Mouse (Mus musculus) embryonic facial prominence, embryonic 14.5 days (tissue): ENCODE results near the gene Ttll6. TPM values are rescaled to one million over a fixed set of nuclear protein-coding genes. Genes with fewer than 3 reads are reported as not detected.
"Not testable (repeated sequence)": the region's sequence is repeated elsewhere in the genome, so short reads cannot be mapped to it uniquely, and the experiment has no call there.

Experiments
- ATAC-seq: fragments of 200-750 bp; cut with Nextera tagmentation; 2 replicates; pipeline ENCODE4 v1.8.0; 2017; ENCODE audit warnings: low read depth, moderate number of reproducible peaks, moderate TSS enrichment
- DNase-seq: peaks from one replicate; pipeline ENCODE4 v3.0.0-alpha.2; 2015; ENCODE audit warnings: low spot score
- H3K27ac ChIP-seq: fragments of 300-500 bp; sonication (generic); replicated peaks from 2 replicates; pipeline ENCODE4 v1.5.1; 2014; ENCODE audit warnings: low read depth, mild to moderate bottlenecking, low read length, moderate library complexity
- H3K27me3 ChIP-seq: fragments of 300-500 bp; sonication (generic); replicated peaks from 2 replicates; pipeline ENCODE4 v1.6.1; 2014; ENCODE audit warnings: low read length; ENCODE audit not compliant: control insufficient read depth, insufficient read depth
- H3K36me3 ChIP-seq: fragments of 300-500 bp; sonication (generic); 2 replicates; pipeline ENCODE4 v1.6.1; 2014; ENCODE audit warnings: low read length, mixed read lengths; ENCODE audit not compliant: control insufficient read depth, insufficient read depth
- H3K4me1 ChIP-seq: fragments of 300-500 bp; sonication (generic); 2 replicates; pipeline ENCODE4 v1.6.1; 2014; ENCODE audit warnings: antibody characterized with exemption, low read length; ENCODE audit not compliant: control insufficient read depth, insufficient read depth
- H3K4me2 ChIP-seq: fragments of 300-500 bp; sonication (generic); 2 replicates; pipeline ENCODE4 v1.6.1; 2014; ENCODE audit warnings: low read depth, mild to moderate bottlenecking, low read length, moderate library complexity, mixed read lengths
- H3K4me3 ChIP-seq: fragments of 300-500 bp; sonication (generic); 2 replicates; pipeline ENCODE4 v1.5.1; 2014; ENCODE audit warnings: low read depth, mild to moderate bottlenecking, low read length
- H3K9ac ChIP-seq: fragments of 300-500 bp; sonication (generic); 2 replicates; pipeline ENCODE4 v1.6.1; 2014; ENCODE audit warnings: low read depth, mild to moderate bottlenecking, low read length, moderate library complexity, mixed read lengths
- H3K9me3 ChIP-seq: fragments of 300-500 bp; sonication (generic); 2 replicates; pipeline ENCODE4 v1.6.1; 2016; ENCODE audit warnings: low read length; ENCODE audit not compliant: control insufficient read depth
- WGBS: fragments of 180-500 bp; shearing (Covaris S2); extraction: QIAGEN DNeasy Blood & Tissue Kit; methylation state at CpG from one replicate; pipeline ENCODE4 v1.1.7; 2014; 5-methylcytosine and 5-hydroxymethylcytosine counted together
- polyA plus RNA-seq: library from polyadenylated mRNA; unstranded; fragments of >200 nt; fragmentation: Nextera tagmentation; extraction: Ambion mirVana; gene quantifications from 2 replicates; pipeline ENCODE4 v1.2.1, GENCODE M21; 2014

The Ttll6 gene
- polyA plus RNA-seq, 1 experiment from 2014 or later = 0.96 TPM

GRCm38 (mm10) chr11:96114077-96114476 is 19.5 kb upstream of the Ttll6 start:
- no peak overlapping the region for H3K4me2 ChIP-seq
- WGBS = 58% methylated on average over 2 of the region's 2 CpGs
- no peak overlapping the region for H3K4me3 ChIP-seq
- no peaks in the 10 kb centered on the region for H3K27me3 ChIP-seq
- DNase-seq (no peak), ATAC-seq (no peak)
- H3K4me1 ChIP-seq = no peaks in the 10 kb centered on the region
- H3K9ac ChIP-seq = no peak overlapping the region
- no peaks in the 10 kb centered on the region for H3K36me3 ChIP-seq
- no peak overlapping the region for H3K27ac ChIP-seq
- H3K9me3 ChIP-seq = no peaks in the 10 kb centered on the region

DNA sequence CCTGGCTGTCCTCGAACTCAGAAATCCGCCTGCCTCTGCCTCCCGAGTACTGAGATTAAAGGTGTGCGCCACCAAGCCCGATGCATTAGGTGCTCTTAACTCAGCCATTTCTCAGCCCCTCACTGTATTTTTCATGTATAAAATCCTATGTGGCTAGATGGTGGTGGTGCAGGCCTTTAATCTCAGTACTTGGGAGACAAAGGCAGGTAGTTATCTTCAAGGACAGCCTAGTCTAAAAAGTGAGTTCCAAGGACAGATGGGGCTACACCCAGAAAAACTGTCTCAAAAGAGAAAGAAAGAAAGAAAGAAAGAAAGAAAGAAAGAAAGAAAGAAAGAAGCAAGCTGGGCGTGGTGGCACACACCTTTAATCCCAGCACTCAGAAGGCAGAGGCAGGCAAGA is 18.2 kb upstream of the Ttll6 start:
- Histone ChIP-seq H3K9me3 (no peaks in the 10 kb centered on the region), H3K27ac (no peak overlapping the region), H3K27me3 (no peaks in the 10 kb centered on the region), H3K36me3 (no peaks in the 10 kb centered on the region), H3K9ac (no peak overlapping the region), H3K4me1 (no peaks in the 10 kb centered on the region), H3K4me2 (no peak overlapping the region), H3K4me3 (no peak overlapping the region)
- 87% methylated on average over 6 of the region's 6 CpGs for WGBS
- ATAC-seq (no peak), DNase-seq (no peak)

DNA sequence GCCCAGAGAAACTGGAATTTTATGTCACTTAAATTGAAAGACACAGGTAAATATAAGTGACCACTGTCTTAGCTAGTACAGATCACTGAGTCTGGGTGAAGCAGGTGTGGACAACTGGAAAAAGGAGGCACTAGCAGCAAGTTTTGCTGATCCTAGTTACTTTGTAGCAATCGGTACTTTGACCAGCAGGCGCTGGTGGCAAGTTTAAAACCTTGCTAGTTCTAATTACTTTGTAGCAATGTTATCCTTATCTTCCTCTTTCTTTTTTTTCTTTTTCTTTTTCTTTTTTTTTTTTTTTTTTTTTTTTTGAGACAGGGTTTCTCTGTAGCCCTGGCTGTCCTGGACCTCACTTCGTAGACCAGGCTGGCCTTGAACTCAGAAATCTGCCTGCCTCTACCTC is 17.5 kb upstream of the Ttll6 start:
- Histone ChIP-seq H3K36me3 (no peaks in the 10 kb centered on the region), H3K27me3 (no peaks in the 10 kb centered on the region; the same call in 1 of the 2 replicates), H3K9ac (no peak overlapping the region), H3K9me3 (no peaks in the 10 kb centered on the region), H3K4me3 (no peak overlapping the region), H3K4me1 (no peaks in the 10 kb centered on the region), H3K4me2 (no peak overlapping the region), H3K27ac (no peak overlapping the region)
- DNase-seq (no peak), ATAC-seq (no peak)
- 79% methylated on average over 3 of the region's 3 CpGs for WGBS

- H3K9me3 ChIP-seq, H3K4me2 ChIP-seq, H3K9ac ChIP-seq, H3K4me3 ChIP-seq, H3K27me3 ChIP-seq, H3K36me3 ChIP-seq, H3K4me1 ChIP-seq, H3K27ac ChIP-seq, ATAC-seq, DNase-seq: not testable (repeated sequence)
- WGBS = 78% methylated on average over 3 of the region's 3 CpGs
Measured at GRCm38 (mm10) chr11:96116925-96117324, 16.7 kb upstream of the Ttll6 start.

DNA sequence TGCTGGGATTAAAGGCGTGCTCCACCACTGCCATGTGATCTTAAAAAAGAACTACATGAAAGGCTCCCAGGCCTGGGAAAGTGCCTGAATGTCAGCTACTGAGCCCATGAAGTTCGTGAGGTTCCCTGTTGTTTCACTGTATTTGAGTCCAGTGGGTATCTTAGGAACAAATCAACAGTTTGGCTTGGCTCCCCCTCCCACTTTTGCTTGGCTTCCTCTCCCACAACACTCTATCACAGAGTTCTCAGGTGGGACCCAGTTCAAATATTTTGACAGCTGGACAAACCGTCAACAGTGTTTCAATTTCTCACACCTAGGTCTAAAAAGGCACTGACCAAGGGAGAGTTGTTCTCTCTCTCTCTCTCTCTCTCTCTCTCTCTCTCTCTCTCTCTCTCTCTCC is 14.2 kb upstream of the Ttll6 start:
- ATAC-seq (no peak), DNase-seq (no peak)
- Histone ChIP-seq H3K4me2 (no peak overlapping the region), H3K4me1 (0 out of 2 replicates have a peak, but pooled peaks cover 3% of the 10 kb centered on the region), H3K27me3 (peaks cover 19% of the 10 kb centered on the region), H3K9ac (no peak overlapping the region), H3K4me3 (no peak overlapping the region), H3K36me3 (no peaks in the 10 kb centered on the region), H3K27ac (no peak overlapping the region), H3K9me3 (no peaks in the 10 kb centered on the region)
- 55% methylated on average over 3 of the region's 3 CpGs for WGBS

DNA sequence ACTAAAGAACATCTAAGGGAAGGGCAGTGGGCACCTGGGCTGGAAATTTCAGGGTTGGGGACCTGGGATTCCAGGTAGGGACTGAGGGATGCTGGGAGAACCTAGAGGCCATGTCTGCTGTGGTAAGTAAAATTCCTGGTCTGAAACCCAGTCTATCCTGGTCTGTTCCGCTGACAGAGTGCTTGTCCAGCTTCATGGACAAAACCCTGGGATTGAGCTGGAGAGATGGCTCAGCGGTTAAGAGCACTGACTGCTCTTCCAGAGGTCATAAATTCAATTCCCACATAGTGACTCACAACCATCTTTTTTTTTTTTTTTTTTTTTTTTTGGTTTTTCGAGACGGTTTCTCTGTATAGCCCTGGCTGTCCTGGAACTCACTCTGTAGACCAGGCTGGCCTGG is 10.8 kb upstream of the Ttll6 start:
- not testable (repeated sequence) for ATAC-seq, H3K4me3 ChIP-seq, H3K9me3 ChIP-seq, H3K9ac ChIP-seq, H3K36me3 ChIP-seq, H3K4me2 ChIP-seq, H3K27ac ChIP-seq, H3K4me1 ChIP-seq, DNase-seq
- peaks cover 41% of the 10 kb centered on the region for H3K27me3 ChIP-seq
- 86% methylated on average over 4 of the region's 4 CpGs for WGBS

GRCm38 (mm10) chr11:96124052-96124914 is 9.3 kb upstream of the Ttll6 start:
- Histone ChIP-seq H3K27ac (no peak overlapping the region), H3K4me3 (peak overlapping the region; percentile 44), H3K36me3 (no peaks in the 10 kb centered on the region), H3K9me3 (no peaks in the 10 kb centered on the region), H3K9ac (peak overlapping the region; percentile 51; the same call in 1 of the 2 replicates), H3K4me2 (peak overlapping the region; percentile 78), H3K4me1 (0 out of 2 replicates have a peak, but pooled peaks cover 6% of the 10 kb centered on the region), H3K27me3 (peaks cover 41% of the 10 kb centered on the region)
- WGBS = 3% methylated on average over 44 of the region's 45 CpGs
- ATAC-seq = no peak
- DNase-seq = peak; percentile 47

GRCm38 (mm10) chr11:96130606-96131005 is 3.0 kb upstream of the Ttll6 start:
- WGBS = 43% methylated on average over 10 of the region's 10 CpGs
- DNase-seq (no peak), ATAC-seq (no peak)
- H3K9me3 ChIP-seq = no peaks in the 10 kb centered on the region
- no peak overlapping the region for H3K9ac ChIP-seq
- 0 out of 2 replicates have a peak, but pooled peaks cover 4% of the 10 kb centered on the region for H3K4me1 ChIP-seq
- no peak overlapping the region for H3K27ac ChIP-seq
- H3K4me2 ChIP-seq = no peak overlapping the region
- H3K4me3 ChIP-seq = no peak overlapping the region
- peaks cover 22% of the 10 kb centered on the region for H3K27me3 ChIP-seq
- H3K36me3 ChIP-seq = no peaks in the 10 kb centered on the region

DNA sequence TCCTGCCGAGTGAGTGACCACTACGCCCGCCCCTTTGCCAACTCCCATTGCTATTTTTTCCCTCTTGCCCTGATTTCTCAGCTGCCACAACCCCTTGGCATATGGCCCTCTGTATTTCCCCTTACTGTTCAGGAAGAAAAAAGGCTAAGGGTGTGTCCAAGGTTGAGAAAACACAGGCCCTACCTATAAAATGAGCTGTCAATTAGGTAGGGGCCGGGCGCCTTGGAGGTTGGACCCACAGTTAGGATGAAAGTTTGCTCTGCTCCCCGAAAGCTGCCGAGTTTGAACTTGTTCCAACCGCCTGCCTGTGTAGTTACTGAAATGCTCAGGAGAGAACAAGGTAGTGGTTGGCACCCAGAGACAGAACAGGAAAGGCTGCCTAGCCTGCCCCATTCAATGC is 2.3 kb downstream of the Ttll6 start:
- WGBS = 69% methylated on average over 8 of the region's 8 CpGs
- H3K4me2 ChIP-seq = no peak overlapping the region

More for the DNA sequence above, 2.3 kb downstream of the Ttll6 start:
- H3K36me3 ChIP-seq = no peaks in the 10 kb centered on the region
- ATAC-seq (no peak), DNase-seq (no peak)
- H3K9ac ChIP-seq = no peak overlapping the region
- H3K9me3 ChIP-seq = no peaks in the 10 kb centered on the region
- no peak overlapping the region for H3K27ac ChIP-seq
- H3K4me1 ChIP-seq = 0 out of 2 replicates have a peak, but pooled peaks cover 4% of the 10 kb centered on the region
- H3K4me3 ChIP-seq = no peak overlapping the region
- peaks cover 14% of the 10 kb centered on the region; the same call in 1 of the 2 replicates for H3K27me3 ChIP-seq
